Mouse (Mus musculus): Measurements from ENCODE around the gene Lgi1. TPM values are rescaled to one million over a fixed set of nuclear protein-coding genes. Genes with fewer than 3 reads are reported as not detected.

Lgi1 gene
- total and polyA plus RNA-seq, 3 experiments: 0.08 to 0.38 TPM; not detected in 1

- no peak for DNase-seq (ENCODE audit: low spot score)
- Histone ChIP-seq H3K27me3 (ENCODE audit: insufficient read depth, low read length) (peaks cover 5% of the 10 kb centered on the region; the same call in 1 of the 2 replicates), H3K9me3 (replicated peaks) (no peaks in the 10 kb centered on the region), H3K4me1 (ENCODE audit: insufficient read depth, low read depth, low read length) (no peaks in the 10 kb centered on the region), H3K36me3 (replicated peaks) (no peaks in the 10 kb centered on the region), H3K4me3 (ENCODE audit: low read depth, low read length) (no peak overlapping the region)
- no peak for TF ChIP-seq GATA1 (IDR thresholded peaks at IDR 0.05; ENCODE audit: borderline replicate concordance, low read length)
- TF ChIP-seq CTCF (IDR thresholded peaks at IDR 0.05; ENCODE audit: low read depth, low read length): no peak
- no peak for TF ChIP-seq GATA2 (IDR thresholded peaks at IDR 0.05; ENCODE audit: borderline replicate concordance, low read depth, low read length)
- no peak for TF ChIP-seq POLR2AphosphoS5 (IDR thresholded peaks at IDR 0.05; ENCODE audit: insufficient replicate concordance, low read depth, low read length)
- no peak for TF ChIP-seq TAL1 (conservative IDR thresholded peaks at IDR 0.05; ENCODE audit: low read depth, low read length)
- ATAC-seq (ENCODE audit: extremely low read depth, insufficient number of reproducible peaks, low FRiP score, poor library complexity, severe bottlenecking): no peak
Measured at GRCm38 (mm10) chr19:38258651-38259065, 5.7 kb upstream of the Lgi1 start.

DNA sequence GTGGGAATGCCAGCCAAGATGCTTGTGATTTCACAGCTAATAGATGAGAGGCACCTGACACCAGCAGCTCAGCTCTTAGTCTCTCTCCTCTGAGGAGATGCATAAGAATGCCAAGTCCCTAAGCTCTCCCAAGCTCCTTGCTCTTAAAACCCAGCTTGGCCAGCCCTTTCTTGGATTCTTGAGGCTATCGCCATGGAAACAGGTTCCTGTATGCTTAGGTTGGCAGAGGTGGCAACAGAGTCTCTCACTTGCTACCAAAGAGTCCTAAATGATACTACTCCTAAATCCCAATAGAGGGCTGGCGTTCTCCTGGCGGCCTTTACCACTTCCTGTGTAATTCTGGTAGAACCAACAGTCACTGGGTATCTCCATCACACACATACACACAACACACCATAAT lies 4.9 kb upstream of the Lgi1 start:
- no peaks in the 10 kb centered on the region for H3K36me3 ChIP-seq (replicated peaks)
- H3K9me3 ChIP-seq (replicated peaks): no peaks in the 10 kb centered on the region
- DNase-seq (ENCODE audit: low spot score): no peak
- no peak for ATAC-seq (ENCODE audit: extremely low read depth, insufficient number of reproducible peaks, low FRiP score, poor library complexity, severe bottlenecking)
- peaks cover 6% of the 10 kb centered on the region; the same call in 1 of the 2 replicates for H3K27me3 ChIP-seq (ENCODE audit: insufficient read depth, low read length)
- no peaks in the 10 kb centered on the region for H3K4me1 ChIP-seq (ENCODE audit: insufficient read depth, low read depth, low read length)
- TF ChIP-seq TAL1 (conservative IDR thresholded peaks at IDR 0.05; ENCODE audit: low read depth, low read length) (no peak), GATA1 (IDR thresholded peaks at IDR 0.05; ENCODE audit: borderline replicate concordance, low read length) (no peak), GATA2 (IDR thresholded peaks at IDR 0.05; ENCODE audit: borderline replicate concordance, low read depth, low read length) (no peak), CTCF (IDR thresholded peaks at IDR 0.05; ENCODE audit: low read depth, low read length) (no peak), POLR2AphosphoS5 (IDR thresholded peaks at IDR 0.05; ENCODE audit: insufficient replicate concordance, low read depth, low read length) (no peak)
- H3K4me3 ChIP-seq (ENCODE audit: low read depth, low read length): no peak overlapping the region

GRCm38 (mm10) chr19:38260346-38260745 lies 4.0 kb upstream of the Lgi1 start:
- no peaks in the 10 kb centered on the region for H3K4me1 ChIP-seq (ENCODE audit: insufficient read depth, low read depth, low read length)
- H3K36me3 ChIP-seq (replicated peaks): no peaks in the 10 kb centered on the region
- DNase-seq (ENCODE audit: low spot score) (no peak), ATAC-seq (ENCODE audit: extremely low read depth, insufficient number of reproducible peaks, low FRiP score, poor library complexity, severe bottlenecking) (no peak)
- TF ChIP-seq TAL1 (conservative IDR thresholded peaks at IDR 0.05; ENCODE audit: low read depth, low read length) (no peak), POLR2AphosphoS5 (IDR thresholded peaks at IDR 0.05; ENCODE audit: insufficient replicate concordance, low read depth, low read length) (no peak), GATA2 (IDR thresholded peaks at IDR 0.05; ENCODE audit: borderline replicate concordance, low read depth, low read length) (no peak)
- H3K9me3 ChIP-seq (replicated peaks): no peaks in the 10 kb centered on the region
- H3K4me3 ChIP-seq (ENCODE audit: low read depth, low read length): no peak overlapping the region
- H3K27me3 ChIP-seq (ENCODE audit: insufficient read depth, low read length): peaks cover 13% of the 10 kb centered on the region

DNA sequence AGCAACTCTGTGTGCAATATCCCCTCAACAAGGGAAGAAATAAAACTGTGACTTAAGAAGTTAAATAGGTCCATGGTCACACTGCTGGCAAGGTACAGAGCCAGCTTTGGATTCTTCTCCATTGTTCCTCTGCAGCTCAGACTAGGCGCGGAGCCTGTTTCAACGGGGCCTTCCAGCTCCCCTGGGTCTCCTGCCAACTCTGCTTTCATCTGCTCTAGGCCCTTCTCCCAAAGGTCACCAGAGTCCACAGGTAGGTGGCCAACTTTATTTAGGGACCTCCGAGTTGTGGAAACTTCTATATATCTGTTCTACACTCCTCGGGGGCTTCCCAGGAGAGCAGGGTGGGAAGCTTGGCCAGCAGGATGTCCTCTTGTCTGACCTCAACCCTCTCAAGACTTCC lies 3.0 kb upstream of the Lgi1 start:
- Histone ChIP-seq H3K4me1 (ENCODE audit: insufficient read depth, low read depth, low read length) (no peaks in the 10 kb centered on the region), H3K36me3 (replicated peaks) (no peaks in the 10 kb centered on the region), H3K9me3 (replicated peaks) (no peaks in the 10 kb centered on the region), H3K4me3 (ENCODE audit: low read depth, low read length) (no peak overlapping the region), H3K27me3 (ENCODE audit: insufficient read depth, low read length) (peaks cover 13% of the 10 kb centered on the region)
- ATAC-seq (ENCODE audit: extremely low read depth, insufficient number of reproducible peaks, low FRiP score, poor library complexity, severe bottlenecking): no peak
- no peak for TF ChIP-seq GATA1 (IDR thresholded peaks at IDR 0.05; ENCODE audit: borderline replicate concordance, low read length)
- no peak for DNase-seq (ENCODE audit: low spot score)

GRCm38 (mm10) chr19:38263829-38264504 lies 369 bp upstream of the Lgi1 start:
- no peaks in the 10 kb centered on the region for H3K9me3 ChIP-seq (replicated peaks)
- H3K27me3 ChIP-seq (ENCODE audit: insufficient read depth, low read length): peaks cover 13% of the 10 kb centered on the region
- no peaks in the 10 kb centered on the region for H3K4me1 ChIP-seq (ENCODE audit: insufficient read depth, low read depth, low read length)
- ATAC-seq (ENCODE audit: extremely low read depth, insufficient number of reproducible peaks, low FRiP score, poor library complexity, severe bottlenecking): no peak
- no peak for DNase-seq (ENCODE audit: low spot score)
- no peak overlapping the region for H3K4me3 ChIP-seq (ENCODE audit: low read depth, low read length)
- no peaks in the 10 kb centered on the region for H3K36me3 ChIP-seq (replicated peaks)
- TF ChIP-seq GATA1 (IDR thresholded peaks at IDR 0.05; ENCODE audit: borderline replicate concordance, low read length): no peak
- no peak for TF ChIP-seq POLR2AphosphoS5 (IDR thresholded peaks at IDR 0.05; ENCODE audit: insufficient replicate concordance, low read depth, low read length)
- no peak for TF ChIP-seq TAL1 (conservative IDR thresholded peaks at IDR 0.05; ENCODE audit: low read depth, low read length)
- no peak for TF ChIP-seq CTCF (IDR thresholded peaks at IDR 0.05; ENCODE audit: low read depth, low read length)

GRCm38 (mm10) chr19:38265767-38266166 lies 1.4 kb downstream of the Lgi1 start:
- no peaks in the 10 kb centered on the region for H3K9me3 ChIP-seq (replicated peaks)
- H3K4me1 ChIP-seq (ENCODE audit: insufficient read depth, low read depth, low read length): no peaks in the 10 kb centered on the region
- DNase-seq (ENCODE audit: low spot score) (no peak), ATAC-seq (ENCODE audit: extremely low read depth, insufficient number of reproducible peaks, low FRiP score, poor library complexity, severe bottlenecking) (no peak)
- no peaks in the 10 kb centered on the region for H3K36me3 ChIP-seq (replicated peaks)
- peaks cover 8% of the 10 kb centered on the region for H3K27me3 ChIP-seq (ENCODE audit: insufficient read depth, low read length)
- TF ChIP-seq TAL1 (conservative IDR thresholded peaks at IDR 0.05; ENCODE audit: low read depth, low read length): no peak
- TF ChIP-seq POLR2AphosphoS5 (IDR thresholded peaks at IDR 0.05; ENCODE audit: insufficient replicate concordance, low read depth, low read length): no peak
- TF ChIP-seq GATA2 (IDR thresholded peaks at IDR 0.05; ENCODE audit: borderline replicate concordance, low read depth, low read length): no peak
- no peak for TF ChIP-seq GATA1 (IDR thresholded peaks at IDR 0.05; ENCODE audit: borderline replicate concordance, low read length)
- no peak for TF ChIP-seq CTCF (IDR thresholded peaks at IDR 0.05; ENCODE audit: low read depth, low read length)
- no peak overlapping the region for H3K4me3 ChIP-seq (ENCODE audit: low read depth, low read length)

Measured in G1E (cell line).